Mouse (Mus musculus) hindbrain, embryonic 11.5 days (tissue): ENCODE results near the gene Epo. TPM values are rescaled to one million over a fixed set of nuclear protein-coding genes. Genes with fewer than 3 reads are reported as not detected.
A peak's percentile ranks its signal among the peaks of the same experiment; 100 is the strongest.

Experiments used
- ATAC-seq: fragments of 200-750 bp; cut with Nextera tagmentation; 2 replicates; pipeline ENCODE4 v1.8.0; 2017; ENCODE audit warnings: mild to moderate bottlenecking, moderate TSS enrichment, moderate library complexity; ENCODE audit not compliant: low FRiP score
- DNase-seq: peaks from one replicate; pipeline ENCODE4 v3.0.0-alpha.2; 2015; ENCODE audit warnings: low spot score
- H3K27ac ChIP-seq: fragments of 300-500 bp; sonication (generic); 2 replicates; pipeline ENCODE4 v1.5.1; 2014; ENCODE audit warnings: mild to moderate bottlenecking, low read depth, low read length
- H3K27me3 ChIP-seq: fragments of 300-500 bp; sonication (generic); 2 replicates; pipeline ENCODE4 v1.6.1; 2014; ENCODE audit warnings: mild to moderate bottlenecking, low read length, moderate library complexity, mixed read lengths; ENCODE audit not compliant: control insufficient read depth, insufficient read depth
- H3K36me3 ChIP-seq: fragments of 300-500 bp; sonication (generic); 2 replicates; pipeline ENCODE4 v1.6.1; 2014; ENCODE audit warnings: mild to moderate bottlenecking, low read length, moderate library complexity, mixed read lengths; ENCODE audit not compliant: control insufficient read depth, insufficient read depth
- H3K4me1 ChIP-seq: fragments of 300-500 bp; sonication (generic); replicated peaks from 2 replicates; pipeline ENCODE4 v1.6.1; 2014; ENCODE audit warnings: low read length, mixed read lengths; ENCODE audit not compliant: control insufficient read depth, insufficient read depth
- H3K4me2 ChIP-seq: fragments of 300-500 bp; sonication (generic); replicated peaks from 2 replicates; pipeline ENCODE4 v1.6.1; 2014; ENCODE audit warnings: mild to moderate bottlenecking, low read depth, low read length
- H3K4me3 ChIP-seq: fragments of 300-500 bp; sonication (generic); 2 replicates; pipeline ENCODE4 v1.5.1; 2014; ENCODE audit warnings: low read depth, low read length
- H3K9ac ChIP-seq: fragments of 300-500 bp; sonication (generic); 2 replicates; pipeline ENCODE4 v1.6.1; 2014; ENCODE audit warnings: low read depth, low read length
- H3K9me3 ChIP-seq: fragments of 300-500 bp; sonication (generic); 2 replicates; pipeline ENCODE4 v1.6.1; 2016; ENCODE audit warnings: low read length; ENCODE audit not compliant: control insufficient read depth
- WGBS: fragments of 180-500 bp; shearing (Covaris S2); extraction: QIAGEN DNeasy Blood & Tissue Kit; methylation state at CpG from one replicate; pipeline ENCODE4 v1.1.7; 2014; 5-methylcytosine and 5-hydroxymethylcytosine counted together
- polyA plus RNA-seq: library from polyadenylated mRNA; unstranded; fragments of >200 nt; fragmentation: Nextera tagmentation; extraction: Ambion mirVana; gene quantifications from 2 replicates; pipeline ENCODE4 v1.2.1, GENCODE M21; 2014

Gene Epo
- polyA plus RNA-seq: 0.38 and 1.1 TPM in 2 replicates

DNA sequence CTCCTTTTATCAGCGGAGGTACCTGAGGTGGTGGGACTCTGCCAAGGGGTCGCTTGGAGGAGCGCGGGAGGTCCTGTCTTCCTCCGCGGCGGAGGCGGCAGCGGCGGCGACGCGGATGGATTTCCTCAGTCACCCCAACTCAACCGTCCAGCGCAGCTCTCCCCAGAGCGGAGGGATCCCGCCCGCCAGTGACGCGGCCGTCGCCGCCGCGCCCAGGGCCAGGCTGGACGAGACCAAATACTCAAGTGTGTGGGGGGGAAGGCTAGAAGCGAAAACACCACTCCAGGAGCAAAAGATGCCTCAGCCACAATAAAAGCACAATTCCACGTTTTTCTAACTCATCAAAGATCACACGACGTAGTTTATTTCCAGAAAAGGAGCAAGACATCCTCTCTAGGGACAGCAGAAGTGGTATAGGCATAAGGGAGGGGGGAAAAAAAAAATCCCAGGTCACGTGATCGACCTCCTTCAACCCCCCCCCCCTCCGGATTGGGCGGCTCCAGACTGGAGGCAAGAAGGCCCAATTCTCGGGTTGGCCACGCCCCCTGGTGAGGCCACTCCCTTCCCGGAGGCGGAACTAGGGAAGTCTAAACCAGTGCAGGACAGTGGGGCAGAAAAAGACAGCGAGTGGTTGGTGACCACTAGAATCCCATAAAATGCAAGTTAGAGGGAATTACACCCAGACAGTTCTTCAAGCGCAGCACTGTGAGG, at the start of gene Epo, which contains the start of gene Gnb2:
Epo (minus strand) TSS at position 126 of the 711 bp plus-strand sequence.
Gnb2 (minus strand) TSS at position 394 of the 711 bp plus-strand sequence.
- Histone ChIP-seq H3K4me1 (peaks cover 8% of the 10 kb centered on the region; the same call in 1 of the 2 replicates), H3K27me3 (no peaks in the 10 kb centered on the region), H3K4me3 (peak within 1 kb of the TSS; percentile 88), H3K9ac (peak within 1 kb of the TSS; percentile 97), H3K4me2 (peak within 1 kb of the TSS; percentile 95), H3K36me3 (peaks cover 14% of the 10 kb centered on the region; the same call in 1 of the 2 replicates), H3K9me3 (no peaks in the 10 kb centered on the region), H3K27ac (peak within 1 kb of the TSS; percentile 97)
- WGBS: under 1% methylated on average over 39 of the region's 40 CpGs
- DNase-seq (peak; percentile 99), ATAC-seq (peak; percentile 70)

DNA sequence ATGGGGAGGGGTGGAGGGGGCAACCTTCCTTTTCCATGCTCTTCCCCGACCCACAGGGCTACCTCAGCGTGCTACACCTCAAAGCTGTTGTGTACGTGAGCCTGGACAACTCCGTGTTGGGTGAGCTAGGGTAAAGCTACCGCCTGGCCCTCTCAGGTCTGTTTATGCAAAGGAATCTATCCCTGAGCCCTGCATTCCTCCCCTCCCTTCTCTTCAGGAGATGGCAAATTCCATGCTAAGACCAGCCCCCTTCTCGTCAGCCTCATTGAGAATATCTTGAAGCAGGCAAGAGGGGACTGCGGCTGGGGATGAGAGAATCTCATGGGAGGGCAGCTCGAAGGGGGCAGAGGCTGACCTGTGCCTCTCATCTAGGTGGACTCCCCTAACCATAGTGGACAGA, 49.7 kb upstream of the Epo start:
- Histone ChIP-seq H3K36me3 (no peaks in the 10 kb centered on the region), H3K27ac (no peak overlapping the region), H3K4me1 (no peaks in the 10 kb centered on the region), H3K4me3 (no peak overlapping the region), H3K9me3 (peaks cover 2% of the 10 kb centered on the region; the same call in 1 of the 2 replicates), H3K4me2 (no peak overlapping the region), H3K27me3 (no peaks in the 10 kb centered on the region), H3K9ac (no peak overlapping the region)
- 31% methylated on average over 8 of the region's 8 CpGs for WGBS
- ATAC-seq: no peak
- DNase-seq: no peak

DNA sequence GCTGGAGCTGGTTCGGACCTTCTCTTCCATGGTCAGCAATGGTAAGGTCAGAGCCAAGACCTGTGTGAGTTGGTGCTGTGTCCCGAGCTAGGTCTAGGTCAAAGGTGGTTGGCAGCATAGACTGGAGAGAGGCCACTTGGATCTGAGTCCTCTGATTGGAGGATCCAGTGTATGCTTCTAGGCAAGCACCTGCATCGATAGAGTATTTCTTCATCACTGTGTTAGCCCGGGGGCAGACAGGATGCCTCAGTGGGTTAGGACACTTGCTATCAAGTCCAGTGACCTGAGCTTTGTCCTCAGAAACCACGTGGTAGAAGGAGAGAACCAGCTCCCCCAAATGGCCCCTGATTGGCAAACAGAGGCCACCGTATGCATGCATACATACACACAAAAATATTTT, 47.2 kb upstream of the Epo start:
- ATAC-seq: no peak
- 86% methylated on average over 6 of the region's 6 CpGs for WGBS
- H3K4me1 ChIP-seq: no peaks in the 10 kb centered on the region
- H3K9ac ChIP-seq: no peak overlapping the region
- DNase-seq: no peak
- no peaks in the 10 kb centered on the region for H3K27me3 ChIP-seq
- no peak overlapping the region for H3K4me2 ChIP-seq
- H3K36me3 ChIP-seq: no peaks in the 10 kb centered on the region
- no peak overlapping the region for H3K4me3 ChIP-seq
- H3K9me3 ChIP-seq: no peaks in the 10 kb centered on the region
- no peak overlapping the region for H3K27ac ChIP-seq

DNA sequence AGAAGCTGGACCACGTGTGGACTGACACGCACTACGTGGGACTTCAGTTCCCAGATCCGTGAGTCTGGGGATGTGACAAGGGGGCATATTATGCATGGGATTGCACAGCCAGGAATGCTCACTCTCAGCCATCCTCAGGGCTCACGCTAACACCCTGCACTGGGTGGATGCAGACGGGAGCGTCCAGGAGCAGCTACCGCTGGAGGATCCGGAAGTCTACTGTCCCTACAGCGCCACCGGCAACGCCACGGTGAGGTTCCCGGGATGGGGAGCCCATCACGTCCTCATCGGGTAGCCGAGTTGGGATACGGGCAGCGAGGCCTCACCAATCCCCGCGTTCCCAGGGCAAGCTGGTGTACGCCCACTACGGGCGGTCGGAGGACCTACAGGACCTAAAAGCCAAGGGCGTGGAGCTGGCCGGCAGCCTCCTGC, 41.4 kb upstream of the Epo start:
- H3K4me2 ChIP-seq: peak overlapping the region; percentile 48
- DNase-seq (peak; percentile 56), ATAC-seq (no peak)
- peak overlapping the region; percentile 58 for H3K9ac ChIP-seq
- no peaks in the 10 kb centered on the region; the same call in 1 of the 2 replicates for H3K4me1 ChIP-seq
- H3K27ac ChIP-seq: no peak overlapping the region
- peak overlapping the region; percentile 18 for H3K4me3 ChIP-seq
- 8% methylated on average over 27 of the region's 27 CpGs for WGBS
- H3K27me3 ChIP-seq: peaks cover 4% of the 10 kb centered on the region; the same call in 1 of the 2 replicates
- H3K36me3 ChIP-seq: no peaks in the 10 kb centered on the region
- no peaks in the 10 kb centered on the region for H3K9me3 ChIP-seq

DNA sequence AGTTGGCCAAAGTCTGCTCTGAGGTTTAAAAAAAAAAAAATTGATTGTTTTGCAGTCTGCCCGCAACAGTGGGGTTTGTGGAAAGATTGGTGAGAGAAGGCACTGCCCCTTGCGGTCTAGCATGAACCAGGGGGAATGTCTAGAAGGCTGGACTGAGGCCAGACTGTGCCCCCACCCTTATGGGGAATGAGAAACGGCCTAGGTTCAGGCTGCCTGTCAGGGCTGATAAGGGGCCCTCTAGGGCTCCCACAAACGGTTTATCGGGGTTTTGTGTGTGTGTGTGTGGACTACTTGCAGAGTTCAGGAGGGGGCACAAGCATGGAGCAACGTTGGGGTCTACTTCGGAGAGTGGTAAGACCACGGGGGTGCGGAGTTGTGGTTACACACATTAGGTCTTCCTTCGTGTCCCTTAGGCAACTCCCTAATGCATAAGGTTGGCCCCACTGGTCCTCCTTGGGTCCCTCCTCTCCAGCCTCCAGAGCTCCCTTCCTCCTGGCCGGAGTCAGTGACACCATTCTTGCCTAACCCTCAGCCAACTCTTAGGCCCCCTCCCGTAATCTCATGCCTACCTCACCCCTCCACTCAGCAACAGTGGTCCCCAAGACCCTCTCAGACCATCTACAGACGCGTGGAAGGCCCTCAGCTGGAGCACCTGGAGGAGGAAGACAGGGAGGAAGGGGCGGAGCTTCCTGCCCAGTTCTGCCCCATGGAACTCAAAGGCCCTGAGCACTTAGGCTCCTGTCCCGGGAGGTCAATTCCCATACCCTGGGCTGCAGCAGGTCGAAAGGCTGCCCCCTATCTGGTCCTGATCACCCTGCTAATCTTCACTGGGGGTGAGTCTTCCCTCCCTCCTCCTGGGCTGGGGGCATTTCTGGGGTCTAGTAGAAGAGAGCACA, 37.9 kb upstream of the Epo start:
- H3K4me3 ChIP-seq: no peak overlapping the region
- no peak overlapping the region for H3K9ac ChIP-seq
- no peaks in the 10 kb centered on the region; the same call in 1 of the 2 replicates for H3K4me1 ChIP-seq
- no peak overlapping the region for H3K27ac ChIP-seq
- H3K27me3 ChIP-seq: peaks cover 4% of the 10 kb centered on the region; the same call in 1 of the 2 replicates
- H3K4me2 ChIP-seq: no peak overlapping the region
- no peak for ATAC-seq
- WGBS: 83% methylated on average over 17 of the region's 17 CpGs
- DNase-seq: no peak
- H3K9me3 ChIP-seq: no peaks in the 10 kb centered on the region
- H3K36me3 ChIP-seq: no peaks in the 10 kb centered on the region

DNA sequence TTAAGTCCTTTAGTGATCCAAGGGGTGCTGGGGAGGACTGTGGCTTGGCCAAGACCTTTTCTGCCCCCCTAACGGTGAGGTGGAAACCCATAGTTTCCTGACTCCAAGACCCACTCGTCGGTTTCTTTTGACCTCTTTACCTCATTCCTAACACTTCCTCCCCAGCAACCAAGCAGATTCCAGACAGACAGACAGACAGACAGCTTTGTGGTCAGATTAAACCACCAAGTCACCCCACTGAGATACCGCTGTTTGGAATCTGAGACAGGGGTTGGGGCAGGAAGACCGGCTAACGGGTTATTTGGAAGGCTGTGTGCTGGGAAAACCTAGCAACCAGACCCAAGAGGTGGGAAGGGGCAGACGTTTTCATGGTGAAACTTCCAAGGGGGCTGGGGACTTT, 37.1 kb upstream of the Epo start:
- ATAC-seq (no peak), DNase-seq (no peak)
- no peaks in the 10 kb centered on the region; the same call in 1 of the 2 replicates for H3K4me1 ChIP-seq
- no peak overlapping the region for H3K9ac ChIP-seq
- H3K4me3 ChIP-seq: no peak overlapping the region
- H3K36me3 ChIP-seq: no peaks in the 10 kb centered on the region
- H3K4me2 ChIP-seq: no peak overlapping the region
- no peak overlapping the region for H3K27ac ChIP-seq
- 54% methylated on average over 7 of the region's 7 CpGs for WGBS
- H3K27me3 ChIP-seq: peaks cover 4% of the 10 kb centered on the region; the same call in 1 of the 2 replicates
- H3K9me3 ChIP-seq: no peaks in the 10 kb centered on the region

DNA sequence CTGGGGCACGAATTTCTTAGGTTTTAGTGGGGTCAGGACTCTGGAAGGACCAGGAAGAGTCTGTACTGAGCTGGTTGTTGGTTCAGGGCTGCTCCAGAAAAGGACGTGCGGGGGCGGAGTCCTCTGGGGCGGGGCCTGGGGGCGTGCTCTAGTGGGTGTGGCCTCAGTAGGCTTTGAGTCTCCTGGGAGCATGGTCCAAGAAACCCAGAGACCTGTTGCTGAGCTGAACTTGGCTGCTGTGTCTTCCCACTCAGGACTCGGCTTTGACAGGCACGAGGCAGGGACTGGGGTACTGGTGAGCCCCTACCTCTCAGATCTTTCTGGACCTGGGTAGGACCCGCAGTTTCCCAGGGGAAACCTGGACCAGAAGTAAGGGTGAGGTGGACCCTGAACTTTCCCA, 36.6 kb upstream of the Epo start, which contains the start of gene Tfr2:
Tfr2 (plus strand) TSS at position 176 of the 400 bp plus-strand sequence.
- H3K27me3 ChIP-seq: peaks cover 4% of the 10 kb centered on the region; the same call in 1 of the 2 replicates
- no peaks in the 10 kb centered on the region for H3K36me3 ChIP-seq
- H3K27ac ChIP-seq: no peak within 1 kb of the TSS
- DNase-seq (no peak), ATAC-seq (no peak)
- H3K4me2 ChIP-seq: no peak within 1 kb of the TSS
- no peak within 1 kb of the TSS for H3K9ac ChIP-seq
- H3K9me3 ChIP-seq: no peaks in the 10 kb centered on the region
- no peaks in the 10 kb centered on the region; the same call in 1 of the 2 replicates for H3K4me1 ChIP-seq
- no peak within 1 kb of the TSS for H3K4me3 ChIP-seq
- WGBS: 29% methylated on average over 9 of the region's 9 CpGs

DNA sequence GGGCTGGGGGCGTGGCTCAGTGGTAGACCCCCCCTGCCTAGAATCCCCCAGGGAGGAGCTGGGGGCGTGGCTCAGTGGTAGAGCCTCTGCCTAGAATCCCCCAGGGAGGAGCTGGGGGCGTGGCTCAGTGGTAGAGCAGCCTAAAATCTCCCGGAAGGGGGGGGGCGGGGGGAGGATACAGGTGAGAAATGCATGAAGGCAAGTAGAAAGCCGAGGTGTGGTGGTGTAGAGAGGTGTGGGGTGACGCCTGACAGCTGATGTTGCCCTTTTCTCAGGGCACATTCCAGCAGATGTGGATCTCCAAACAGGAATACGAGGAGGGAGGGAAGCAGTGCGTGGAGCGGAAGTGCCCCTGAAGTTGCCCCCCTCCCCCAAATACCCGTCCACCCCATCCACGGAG, 36.0 kb upstream of the Epo start:
- ATAC-seq (no peak), DNase-seq (no peak)
- Histone ChIP-seq H3K27ac (no peak overlapping the region), H3K9ac (no peak overlapping the region), H3K4me3 (no peak overlapping the region), H3K9me3 (no peaks in the 10 kb centered on the region), H3K27me3 (peaks cover 2% of the 10 kb centered on the region; the same call in 1 of the 2 replicates), H3K36me3 (no peaks in the 10 kb centered on the region), H3K4me1 (no peaks in the 10 kb centered on the region), H3K4me2 (no peak overlapping the region)
- WGBS: 72% methylated on average over 12 of the region's 12 CpGs
